Mouse (Mus musculus) neural tube, postnatal 0 days (tissue): ENCODE measurements around the gene Ift46. TPM values are rescaled to one million over a fixed set of nuclear protein-coding genes. Genes with fewer than 3 reads are reported as not detected.

Experiments
- polyA plus RNA-seq: library from polyadenylated mRNA; unstranded; fragments of >200 nt; fragmentation: Nextera tagmentation; extraction: Ambion mirVana; gene quantifications from 2 replicates; pipeline ENCODE4 v1.2.1, GENCODE M21; 2015

Gene Ift46
- polyA plus RNA-seq = 144 and 145 TPM in 2 replicates

DNA sequence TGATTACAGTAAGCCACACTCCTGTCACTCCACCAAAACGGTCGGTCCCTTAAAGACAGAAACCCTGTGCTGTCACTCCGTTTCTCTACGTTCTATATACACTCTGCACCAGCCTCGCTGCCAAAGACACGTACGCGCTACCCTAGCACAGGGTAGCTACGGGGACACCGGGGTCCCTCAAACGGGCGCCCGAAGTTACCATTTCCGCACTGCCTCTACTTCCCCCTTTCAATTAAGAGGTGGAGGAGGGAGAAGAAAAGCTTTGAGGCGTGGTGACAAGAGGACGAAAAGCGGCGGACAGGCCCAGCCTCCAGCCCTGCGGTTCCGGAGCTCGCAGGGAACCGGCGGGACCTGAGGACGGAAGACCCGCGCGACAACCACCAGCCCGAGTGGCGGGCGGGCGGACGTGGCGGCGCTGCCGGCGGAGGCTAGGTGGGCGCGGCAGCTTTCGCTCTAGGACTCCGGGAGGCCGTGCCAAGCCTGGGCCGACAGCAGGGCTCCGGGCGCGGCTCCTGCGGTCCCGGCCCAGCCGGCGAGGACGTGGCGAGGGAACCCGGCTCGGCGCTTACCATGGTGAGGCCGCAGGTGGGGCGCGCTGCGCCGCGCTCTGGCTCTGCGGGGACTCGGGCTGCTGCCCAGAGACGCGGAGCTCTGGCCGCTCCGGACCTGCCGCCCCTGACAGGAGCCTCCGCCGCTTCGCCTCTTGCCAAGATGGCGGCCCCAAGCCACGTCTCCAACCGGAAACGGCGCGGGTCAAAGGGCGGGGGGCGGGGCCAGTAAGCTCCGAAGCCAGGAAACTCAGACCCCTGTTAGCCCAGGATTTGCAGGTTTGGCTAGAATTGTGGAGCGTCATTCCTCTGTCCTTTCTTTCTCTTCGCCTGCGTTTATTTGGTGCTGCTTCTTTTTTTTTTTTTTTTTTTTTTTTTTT, at the start of gene Ift46, which contains the start of gene Arcn1:
Gene Ift46, plus strand, starts transcription at position 808 of the 928 bp plus-strand sequence.
Gene Arcn1, minus strand, starts transcription at position 745 of the 928 bp plus-strand sequence.

DNA sequence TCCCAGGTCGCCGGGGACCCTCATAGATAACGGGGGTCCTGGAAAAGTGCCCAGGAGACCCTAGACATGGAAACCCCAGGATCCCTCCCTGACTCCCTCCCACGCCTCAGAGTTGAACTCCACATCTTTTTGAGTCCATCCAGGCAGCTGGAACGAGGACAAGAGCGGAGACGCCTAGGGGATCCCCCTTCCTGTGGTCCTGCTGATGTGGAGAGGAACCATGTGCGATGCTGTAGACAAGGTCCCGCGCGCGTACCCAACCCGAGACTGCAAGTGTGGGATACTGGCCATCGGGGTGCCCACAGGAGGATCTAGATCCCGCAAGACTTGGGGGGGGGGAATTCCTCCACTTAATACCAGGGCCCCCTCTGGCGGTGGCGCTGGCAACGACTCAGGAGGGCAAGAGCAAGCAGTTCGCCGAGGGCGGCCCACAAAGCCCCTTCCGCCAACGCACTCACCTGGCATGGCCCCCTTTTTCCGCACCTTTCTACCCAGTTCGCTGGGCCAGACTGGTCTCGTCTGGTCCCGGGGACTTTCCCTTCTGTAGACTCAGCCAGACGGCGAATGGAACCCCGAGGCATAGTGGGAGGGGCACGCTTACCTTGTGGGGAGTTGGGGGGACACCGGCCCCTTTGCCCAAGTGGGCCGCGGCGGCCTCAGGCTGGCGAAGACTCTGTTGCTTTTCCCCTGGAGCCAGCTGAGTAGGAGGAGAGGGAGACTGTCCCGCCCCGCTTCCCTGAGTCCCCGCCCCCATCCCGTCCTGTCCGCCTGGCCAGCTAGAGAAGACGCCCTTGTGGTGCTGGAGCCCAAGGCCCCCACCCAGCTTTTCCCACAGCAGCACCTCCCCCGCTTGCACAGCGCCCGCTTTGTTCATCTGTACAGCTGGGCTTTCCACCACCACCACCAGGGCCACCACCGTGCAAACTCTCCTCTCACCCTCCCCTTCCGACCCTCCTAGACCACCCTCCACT, 32.9 kb upstream of the Ift46 start, which contains the start of gene Phldb1:
Gene Phldb1, minus strand, starts transcription at position 675 of the 971 bp plus-strand sequence.

DNA sequence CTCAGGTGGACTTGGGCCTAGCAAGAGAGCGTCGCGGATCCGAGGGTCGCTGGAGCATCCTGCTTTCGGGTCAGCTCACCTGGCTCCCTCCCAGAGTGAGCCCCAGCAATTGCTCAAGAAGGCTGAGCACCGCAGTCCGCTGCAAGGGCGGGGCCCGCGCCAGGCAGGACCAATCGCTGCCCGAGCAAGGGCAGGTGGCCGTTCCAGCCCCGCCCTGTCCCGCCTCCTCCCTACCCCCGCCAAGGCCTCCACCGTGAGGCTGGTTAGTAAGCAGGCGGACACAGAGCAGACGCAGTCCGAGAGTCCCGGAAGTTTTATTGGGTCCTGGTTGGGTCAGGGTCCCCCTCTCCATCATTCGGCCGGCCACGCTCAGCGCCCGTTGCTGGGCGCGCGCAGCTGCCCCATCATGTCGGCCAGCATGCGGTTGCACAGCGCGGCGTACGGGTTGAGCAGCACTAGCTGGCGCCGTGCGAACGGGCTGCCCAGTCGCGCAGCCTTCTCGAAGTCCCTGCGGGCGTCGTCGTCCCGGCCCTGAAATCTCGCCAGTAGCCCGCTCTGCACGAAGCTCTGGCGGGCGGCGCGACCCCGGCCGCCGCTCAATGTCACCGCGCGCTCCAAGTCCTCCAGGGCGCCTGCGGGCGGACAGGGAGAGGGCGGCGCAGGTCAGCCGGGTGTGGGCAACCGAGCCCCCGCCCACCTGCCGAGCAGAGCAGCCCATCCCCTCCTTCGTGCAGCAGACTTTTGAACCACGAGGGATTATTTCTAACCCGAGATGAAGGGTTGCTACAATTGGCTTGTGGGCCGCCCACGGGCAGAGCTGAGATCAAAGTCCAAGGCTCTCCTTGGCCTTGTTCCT, 31.6 kb downstream of the Ift46 start, which contains the start of gene Tmem25:
Gene Tmem25, minus strand, starts transcription at position 206 of the 856 bp plus-strand sequence.

GRCm38 (mm10) chr9:44802808-44803450, 35.2 kb downstream of the Ift46 start, which contains the start of gene Ttc36:
Gene Ttc36, minus strand, starts transcription at chr9:44803072.

Other genes starting within 250 kb of the Ift46 start
- gene Cxcr5, start 206.0 kb upstream of the Ift46 start, polyA plus RNA-seq = not detected in 2 replicates
- 21.4 and 21.7 TPM in 2 replicates for gene Ddx6, start 163.0 kb upstream of the Ift46 start, polyA plus RNA-seq
- gene Treh, start 94.7 kb upstream of the Ift46 start, polyA plus RNA-seq = not detected in 2 replicates
- 30.8 and 33.2 TPM in 2 replicates for gene Phldb1, start 32.7 kb upstream of the Ift46 start, polyA plus RNA-seq
- 91.7 and 95.7 TPM in 2 replicates for gene Arcn1, start 63 bp upstream of the Ift46 start, polyA plus RNA-seq
- gene Tmem25, start 31.4 kb downstream of the Ift46 start, polyA plus RNA-seq = 32.5 and 36.8 TPM in 2 replicates
- 0.41 and 1.0 TPM in 2 replicates for gene Ttc36, start 35.2 kb downstream of the Ift46 start, polyA plus RNA-seq
- gene Kmt2a, start 113.4 kb downstream of the Ift46 start, polyA plus RNA-seq = 19.6 and 21.4 TPM in 2 replicates
- 999 and 1,059 TPM in 2 replicates for gene Atp5l, start 152.8 kb downstream of the Ift46 start, polyA plus RNA-seq
- 22.2 and 27.8 TPM in 2 replicates for gene Ube4a, start 197.7 kb downstream of the Ift46 start, polyA plus RNA-seq
- gene Cd3g, start 212.5 kb downstream of the Ift46 start, polyA plus RNA-seq = not detected in 2 replicates
- not detected in 2 replicates for gene Cd3d, start 213.9 kb downstream of the Ift46 start, polyA plus RNA-seq
- gene Cd3e, start 241.7 kb downstream of the Ift46 start, polyA plus RNA-seq = 0.21 TPM in 1 of 2 replicates, not detected in the other